ENCODE assay signal across 21 mouse cellular contexts in genomic region chr13:53670361-53670760, GRCm38 (mm10).
DNase-seq lines count a peak whose midpoint lies in the region; ATAC-seq and TF ChIP-seq lines count a peak whose summit lies in the region.
"Had no signal": no experiment of that assay in that cellular context is flagged by ENCODE, and none has a peak within 500 bp of the region (broad histone marks: within the 10 kb centered on the region; RNA-seq: fewer than 3 reads in every experiment).

No protein-coding gene starts in this region.

- peak; percentile 75 for DNase-seq in lung, embryonic 14.5 days
- no peak for DNase-seq in lung, postnatal 14 days
- DNase-seq in embryo, embryonic 10.5 days (ENCODE audit: low spot score): peak; percentile 30
- peak; percentile 8 for DNase-seq in limb, embryonic 14.5 days (ENCODE audit: low spot score)
- DNase-seq in forebrain, embryonic 10.5 days (ENCODE audit: extremely low spot score, low spot score): no peak
- DNase-seq in adrenal gland, postnatal 4 days (ENCODE audit: low spot score in 2 of 2): no peak
- no peak for DNase-seq in retina, embryonic 14.5 days (ENCODE audit: low spot score)
- DNase-seq: adrenal gland, postnatal 36 days; cerebellum, adult 9-11 months; forebrain, postnatal 0 days; gastrocnemius, postnatal 10 days; kidney, postnatal 10 days; layer of hippocampus, adult 9-11 months; lung, adult 2 months; thymus, postnatal 36 days had no signal

- H3K9ac ChIP-seq in lung, embryonic 14.5 days: no peak overlapping the region
- no peak overlapping the region for H3K9ac ChIP-seq in embryonic facial prominence, embryonic 12.5 days
- H3K9ac ChIP-seq in limb, embryonic 14.5 days (ENCODE audit: low read depth, low read length, severe bottlenecking): 0 out of 2 replicates have a peak overlapping the region, but pooled peaks have one; percentile 28
- H3K9ac ChIP-seq: forebrain, postnatal 0 days; heart, embryonic 15.5 days; hindbrain, embryonic 13.5 days; intestine, embryonic 15.5 days; midbrain, embryonic 12.5 days had no signal

- TF ChIP-seq POLR2A in limb, embryonic 14.5 days (IDR thresholded peaks at IDR 0.05; ENCODE audit: borderline replicate concordance, extremely low read depth, insufficient read depth, insufficient read length): no peak

- H3K4me3 ChIP-seq in lung, embryonic 14.5 days (ENCODE audit: low read depth, low read length): no peak overlapping the region
- H3K4me3 ChIP-seq in embryonic facial prominence, embryonic 12.5 days: no peak overlapping the region
- H3K4me3 ChIP-seq in limb, embryonic 14.5 days (replicated peaks; ENCODE audit: low read length): peak overlapping the region; percentile 3; the same call in 1 of the 2 replicates
- H3K4me3 ChIP-seq in forebrain, embryonic 10.5 days: no peak overlapping the region
- H3K4me3 ChIP-seq: erythroblast, embryonic 14.5 days; heart, embryonic 15.5 days; hindbrain, embryonic 13.5 days; intestine, embryonic 15.5 days; midbrain, embryonic 12.5 days had no signal

- no peak for TF ChIP-seq CTCF in lung, embryonic 14.5 days (IDR thresholded peaks at IDR 0.05; ENCODE audit: low read depth)

- no peaks in the 10 kb centered on the region for H3K27me3 ChIP-seq in lung, embryonic 14.5 days (ENCODE audit: insufficient read depth, low read length)
- H3K27me3 ChIP-seq in embryonic facial prominence, embryonic 12.5 days: no peaks in the 10 kb centered on the region
- H3K27me3 ChIP-seq in limb, embryonic 14.5 days (ENCODE audit: control insufficient read depth, insufficient read depth, low read length): no peaks in the 10 kb centered on the region
- H3K27me3 ChIP-seq in forebrain, embryonic 10.5 days (ENCODE audit: poor library complexity, severe bottlenecking): no peaks in the 10 kb centered on the region
- H3K27me3 ChIP-seq: hindbrain, embryonic 13.5 days; intestine, embryonic 15.5 days had no signal

- no peak overlapping the region for H3K27ac ChIP-seq in lung, embryonic 14.5 days (ENCODE audit: low read depth)
- 0 out of 2 replicates have a peak overlapping the region, but pooled peaks have one; percentile 17 for H3K27ac ChIP-seq in embryonic facial prominence, embryonic 12.5 days
- H3K27ac ChIP-seq in limb, embryonic 14.5 days (replicated peaks; ENCODE audit: low read depth, low read length): no peak overlapping the region
- no peak overlapping the region for H3K27ac ChIP-seq in forebrain, embryonic 10.5 days
- H3K27ac ChIP-seq: heart, embryonic 15.5 days; hindbrain, embryonic 13.5 days; intestine, embryonic 15.5 days; midbrain, embryonic 12.5 days had no signal

- 13% methylated on average over 19 of the region's 19 CpGs for WGBS in lung, embryonic 14.5 days
- WGBS in embryonic facial prominence, embryonic 12.5 days: 44% methylated on average over 19 of the region's 19 CpGs
- WGBS in limb, embryonic 14.5 days: 20% methylated on average over 19 of the region's 19 CpGs
- WGBS in forebrain, embryonic 10.5 days: 83% methylated on average over 19 of the region's 19 CpGs

- no peaks in the 10 kb centered on the region for H3K36me3 ChIP-seq in lung, embryonic 14.5 days (ENCODE audit: insufficient read depth)
- no peaks in the 10 kb centered on the region for H3K36me3 ChIP-seq in embryonic facial prominence, embryonic 12.5 days
- H3K36me3 ChIP-seq in limb, embryonic 14.5 days (ENCODE audit: control insufficient read depth, insufficient read depth, low read length): no peaks in the 10 kb centered on the region
- H3K36me3 ChIP-seq in forebrain, embryonic 10.5 days (replicated peaks): no peaks in the 10 kb centered on the region
- H3K36me3 ChIP-seq: heart, embryonic 15.5 days; hindbrain, embryonic 13.5 days; intestine, embryonic 15.5 days; midbrain, embryonic 12.5 days had no signal

- peak overlapping the region; percentile 48 for H3K4me2 ChIP-seq in lung, embryonic 14.5 days
- H3K4me2 ChIP-seq in embryonic facial prominence, embryonic 12.5 days (replicated peaks): peak overlapping the region; percentile 27
- H3K4me2 ChIP-seq in limb, embryonic 14.5 days (replicated peaks; ENCODE audit: low read depth, low read length, severe bottlenecking): peak overlapping the region; percentile 30
- H3K4me2 ChIP-seq: heart, embryonic 15.5 days; hindbrain, embryonic 13.5 days; intestine, embryonic 15.5 days; midbrain, embryonic 12.5 days had no signal

- H3K4me1 ChIP-seq in lung, embryonic 14.5 days (ENCODE audit: insufficient read depth): no peaks in the 10 kb centered on the region
- H3K4me1 ChIP-seq in embryonic facial prominence, embryonic 12.5 days: peaks cover 9% of the 10 kb centered on the region; the same call in 1 of the 2 replicates
- H3K4me1 ChIP-seq in limb, embryonic 14.5 days (ENCODE audit: control insufficient read depth, insufficient read depth, low read length): peaks cover 9% of the 10 kb centered on the region; the same call in 1 of the 2 replicates
- H3K4me1 ChIP-seq in forebrain, embryonic 10.5 days: peaks cover 5% of the 10 kb centered on the region; the same call in 1 of the 2 replicates
- H3K4me1 ChIP-seq: hindbrain, embryonic 13.5 days; intestine, embryonic 15.5 days; midbrain, embryonic 12.5 days had no signal

- H3K9me3 ChIP-seq in lung, embryonic 14.5 days (ENCODE audit: low read depth, low read length): no peaks in the 10 kb centered on the region
- no peaks in the 10 kb centered on the region for H3K9me3 ChIP-seq in embryonic facial prominence, embryonic 12.5 days
- no peaks in the 10 kb centered on the region for H3K9me3 ChIP-seq in limb, embryonic 14.5 days (ENCODE audit: control insufficient read depth, low read length)
- H3K9me3 ChIP-seq in forebrain, embryonic 10.5 days: peaks cover 13% of the 10 kb centered on the region; the same call in 1 of the 2 replicates
- H3K9me3 ChIP-seq: heart, embryonic 15.5 days; hindbrain, embryonic 13.5 days; intestine, embryonic 15.5 days had no signal

- peak; percentile 74 for ATAC-seq in lung, embryonic 14.5 days (ENCODE audit: insufficient read depth)
- ATAC-seq in embryonic facial prominence, embryonic 12.5 days (ENCODE audit: insufficient number of reproducible peaks, insufficient read depth, low FRiP score, low TSS enrichment): no peak
- no peak for ATAC-seq in limb, embryonic 14.5 days (ENCODE audit: low FRiP score, low read depth)
- ATAC-seq: forebrain, postnatal 0 days; intestine, embryonic 15.5 days had no signal

Comparison
In these comparisons a context has a peak if more than half of its experiments do, and no peak if none do; other contexts are left out.
1. DNase-seq: peak in lung, embryonic 14.5 days (single experiment), embryo, embryonic 10.5 days (single experiment) and limb, embryonic 14.5 days (single experiment); none in lung, postnatal 14 days (single experiment), forebrain, embryonic 10.5 days (single experiment), adrenal gland, postnatal 4 days (0 of 2) and retina, embryonic 14.5 days (single experiment).
2. Peak in every context shown above with its lines, with median percentiles within 50 percentile points of each other: H3K4me2 ChIP-seq.